Mouse (Mus musculus) embryonic fibroblast, embryonic 13.5 days (primary cell): ENCODE results near the gene Rpl13a.
"Not testable (repeated sequence)": the region's sequence is repeated elsewhere in the genome, so short reads cannot be mapped to it uniquely, and the experiment has no call there.

ENCODE experiments used
- CTCF ChIP-seq: IDR thresholded peaks from 2 replicates; pipeline ENCODE4 v1.5.1; 2011; ENCODE audit warnings: mild to moderate bottlenecking, control low read depth, low read length, moderate library complexity, borderline replicate concordance; ENCODE audit not compliant: insufficient read depth
- POLR2A ChIP-seq: IDR thresholded peaks from 2 replicates; pipeline ENCODE4 v1.6.1; 2011; ENCODE audit warnings: low read depth, mild to moderate bottlenecking, control low read depth, low read length, moderate library complexity

GRCm38 (mm10) chr7:45110089-45110488 is 18.5 kb downstream of the Rpl13a start:
- TF ChIP-seq CTCF, POLR2A: not testable (repeated sequence)
